ENCODE assay signal across 8 mouse cellular contexts in the genomic region with DNA sequence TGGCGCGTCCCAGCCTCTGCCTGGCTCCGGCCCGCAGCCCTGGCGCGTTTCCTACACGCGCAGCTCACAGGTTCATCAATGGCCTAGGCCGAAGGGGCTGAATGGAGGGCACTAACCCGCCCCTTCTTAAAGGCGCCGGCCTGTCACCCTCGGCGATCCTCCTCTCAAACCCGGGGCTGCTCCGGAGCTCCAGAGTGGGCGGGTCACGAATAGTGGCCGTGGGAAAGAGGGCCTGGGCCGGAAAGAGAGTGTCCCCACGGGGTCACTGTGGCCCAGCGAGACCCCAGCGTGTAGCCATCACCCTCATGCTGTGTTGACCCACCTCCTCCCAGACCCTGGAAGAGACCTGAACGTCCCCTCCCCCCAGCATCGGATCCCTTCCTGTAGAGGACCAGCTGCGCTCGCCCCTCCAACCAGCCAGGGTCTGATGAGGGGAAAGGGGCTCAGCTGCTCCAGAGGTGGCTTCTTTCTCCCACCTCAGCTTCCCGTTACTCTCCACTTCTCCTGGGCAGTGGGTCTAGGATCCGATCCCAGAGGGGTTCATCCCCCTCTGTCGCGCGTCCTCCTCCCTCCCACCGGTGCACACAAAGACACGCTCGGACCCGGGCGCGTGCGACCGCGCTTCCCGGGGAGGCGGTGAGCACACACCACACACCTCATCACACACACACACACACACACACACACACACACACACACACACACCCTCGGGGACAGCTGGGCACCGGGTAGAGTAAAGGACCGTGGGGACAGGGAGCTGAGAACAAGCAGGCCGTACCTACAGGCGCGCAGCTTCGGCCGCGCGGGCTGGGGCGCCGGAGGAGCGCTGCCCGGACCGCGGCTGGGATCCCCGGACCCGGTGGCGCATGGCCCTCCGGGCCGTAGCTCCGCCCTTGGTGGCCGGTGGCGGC. TPM values are rescaled to one million over a fixed set of nuclear protein-coding genes. Genes with fewer than 3 reads are reported as not detected.
A peak's percentile ranks its signal among the peaks of the same experiment; 100 is the strongest.
DNase-seq lines count a peak whose midpoint lies in the region; ATAC-seq and TF ChIP-seq lines count a peak whose summit lies in the region.

No protein-coding gene starts in this region.

- peak overlapping the region; percentile 93 for H3K4me2 ChIP-seq in forebrain, embryonic 16.5 days (ENCODE audit: low read length)
- H3K4me2 ChIP-seq in kidney, embryonic 16.5 days (replicated peaks; ENCODE audit: low read depth, low read length) = peak overlapping the region; percentile 99

- H3K36me3 ChIP-seq in spleen, adult 2 months (ENCODE audit: control insufficient read depth, insufficient read depth, low read length) = no peaks in the 10 kb centered on the region
- no peaks in the 10 kb centered on the region for H3K36me3 ChIP-seq in forebrain, embryonic 16.5 days (ENCODE audit: control insufficient read depth, insufficient read depth)
- no peaks in the 10 kb centered on the region for H3K36me3 ChIP-seq in kidney, embryonic 16.5 days (ENCODE audit: insufficient read depth, low read length)
- peaks cover 7% of the 10 kb centered on the region for H3K36me3 ChIP-seq in megakaryocyte, embryonic 14.5 days (replicated peaks; ENCODE audit: low read length)

- H3K9me3 ChIP-seq in forebrain, embryonic 16.5 days (ENCODE audit: control insufficient read depth, low read length) = no peaks in the 10 kb centered on the region
- no peaks in the 10 kb centered on the region for H3K9me3 ChIP-seq in kidney, embryonic 16.5 days (ENCODE audit: low read length)
- no peaks in the 10 kb centered on the region for H3K9me3 ChIP-seq in megakaryocyte, embryonic 14.5 days

- peak overlapping the region; percentile 95 for H3K9ac ChIP-seq in forebrain, embryonic 16.5 days (replicated peaks; ENCODE audit: low read depth, low read length)
- H3K9ac ChIP-seq in kidney, embryonic 16.5 days (replicated peaks; ENCODE audit: low read length) = peak overlapping the region; percentile 79

- no peak for TF ChIP-seq POLR2A in spleen, adult 2 months (IDR thresholded peaks at IDR 0.05; ENCODE audit: low read depth, low read length)

- H3K4me3 ChIP-seq in spleen, adult 2 months (ENCODE audit: extremely low read depth, insufficient read depth, insufficient read length) = peak overlapping the region; percentile 84
- peak overlapping the region; percentile 88 for H3K4me3 ChIP-seq in forebrain, embryonic 16.5 days (replicated peaks; ENCODE audit: low read length)
- peak overlapping the region; percentile 80 for H3K4me3 ChIP-seq in kidney, embryonic 16.5 days (ENCODE audit: low read length)
- peak overlapping the region; percentile 92 for H3K4me3 ChIP-seq in megakaryocyte, embryonic 14.5 days (replicated peaks)

- H3K27ac ChIP-seq in spleen, adult 2 months (ENCODE audit: insufficient read depth, low read length) = no peak overlapping the region
- peak overlapping the region; percentile 87 for H3K27ac ChIP-seq in forebrain, embryonic 16.5 days (ENCODE audit: low read length)
- H3K27ac ChIP-seq in kidney, embryonic 16.5 days (ENCODE audit: low read length) = peak overlapping the region; percentile 38; the same call in 1 of the 2 replicates

- peak; percentile 22 to 55 for DNase-seq in adrenal gland, adult 18-20 months (ENCODE audit: low spot score in 2 of 2)
- DNase-seq in adrenal gland, adult 8-10 months = no peak
- DNase-seq in spleen, adult 2 months (ENCODE audit: low read depth in 1 of 2, low spot score in 2 of 2) = no peak
- DNase-seq in spleen, postnatal 36 days (ENCODE audit: low spot score in 2 of 2) = no peak
- peak; percentile 50 for DNase-seq in thymus, postnatal 4 days

- H3K4me1 ChIP-seq in spleen, adult 2 months (ENCODE audit: control insufficient read depth, insufficient read depth, insufficient read length) = peaks cover 28% of the 10 kb centered on the region
- H3K4me1 ChIP-seq in forebrain, embryonic 16.5 days (replicated peaks; ENCODE audit: control insufficient read depth, insufficient read depth, low read length) = peaks cover 24% of the 10 kb centered on the region
- H3K4me1 ChIP-seq in kidney, embryonic 16.5 days (ENCODE audit: insufficient read depth, low read length) = peaks cover 25% of the 10 kb centered on the region
- H3K4me1 ChIP-seq in megakaryocyte, embryonic 14.5 days = peaks cover 41% of the 10 kb centered on the region

- H3K27me3 ChIP-seq in spleen, adult 2 months (ENCODE audit: control insufficient read depth, insufficient read depth, low read length) = peaks cover 9% of the 10 kb centered on the region
- no peaks in the 10 kb centered on the region for H3K27me3 ChIP-seq in forebrain, embryonic 16.5 days (replicated peaks; ENCODE audit: control insufficient read depth, insufficient read depth, low read length)
- H3K27me3 ChIP-seq in kidney, embryonic 16.5 days (ENCODE audit: insufficient read depth, low read length) = no peaks in the 10 kb centered on the region
- H3K27me3 ChIP-seq in megakaryocyte, embryonic 14.5 days (replicated peaks) = peaks cover 51% of the 10 kb centered on the region

- 1% methylated on average over 65 of the region's 67 CpGs for WGBS in spleen, adult 2 months
- WGBS in forebrain, embryonic 16.5 days = 0% methylated on average over 62 of the region's 67 CpGs
- WGBS in kidney, embryonic 16.5 days = under 1% methylated on average over 66 of the region's 67 CpGs

- no peak for TF ChIP-seq CTCF in spleen, adult 2 months (IDR thresholded peaks at IDR 0.05; ENCODE audit: extremely low read depth, insufficient read depth, insufficient read length, insufficient replicate concordance)

- peak; percentile 70 for ATAC-seq in forebrain, embryonic 16.5 days
- ATAC-seq in kidney, embryonic 16.5 days (ENCODE audit: low FRiP score, low TSS enrichment) = peak; percentile 68

RNA-seq across cellular contexts. Expression of a gene that starts 2.2 kb away (rescaled TPM):
- total RNA-seq in adrenal gland, adult 18-20 months (2021) = 10 to 100 TPM; 21.8 to 85.0 TPM
- 10 to 100 TPM in 2 of 4 experiments, 1 to 10 TPM in 2; 7.2 to 14.9 (median 11.4) TPM for total RNA-seq in adrenal gland, adult 8-10 months (2022)
- polyA plus RNA-seq in spleen, adult 2 months (2012; rRNA removed) = 18.8 and 30.3 TPM in 2 replicates
- polyA plus RNA-seq in forebrain, embryonic 16.5 days (2015; fragmentation: Nextera tagmentation; extraction: Ambion mirVana) = 30.3 and 33.3 TPM in 2 replicates
- polyA plus RNA-seq in kidney, embryonic 16.5 days (2015; fragmentation: Nextera tagmentation; extraction: Ambion mirVana) = 5.0 and 5.3 TPM in 2 replicates
- polyA plus RNA-seq in megakaryocyte, embryonic 14.5 days (2012; ENCODE audit: insufficient read depth, low replicate concordance) = 10.7 and 17.8 TPM in 2 replicates

RNA-seq across cellular contexts. Expression of a gene that starts 45.3 kb away (rescaled TPM):
- 10 to 100 TPM; 38.7 to 48.9 TPM for total RNA-seq in adrenal gland, adult 18-20 months (2021)
- 10 to 100 TPM; 28.2 to 37.8 (median 33.4) TPM for total RNA-seq in adrenal gland, adult 8-10 months (2022)
- polyA plus RNA-seq in spleen, adult 2 months (2012; rRNA removed) = 7.3 and 8.8 TPM in 2 replicates
- polyA plus RNA-seq in forebrain, embryonic 16.5 days (2015; fragmentation: Nextera tagmentation; extraction: Ambion mirVana) = 54.0 and 63.0 TPM in 2 replicates
- 47.1 and 52.0 TPM in 2 replicates for polyA plus RNA-seq in kidney, embryonic 16.5 days (2015; fragmentation: Nextera tagmentation; extraction: Ambion mirVana)
- polyA plus RNA-seq in megakaryocyte, embryonic 14.5 days (2012; ENCODE audit: insufficient read depth, low replicate concordance) = 19.4 and 67.8 TPM in 2 replicates

Comparison
In these comparisons a context has a peak if more than half of its experiments do, and no peak if none do; other contexts are left out.
1. DNase-seq: peak in adrenal gland, adult 18-20 months (2 of 2) and thymus, postnatal 4 days (single experiment); none in adrenal gland, adult 8-10 months (single experiment), spleen, adult 2 months (0 of 2) and spleen, postnatal 36 days (0 of 2).
2. Peak in every context shown above with its lines, with median percentiles within 50 percentile points of each other: H3K4me3 ChIP-seq.